Mouse (Mus musculus): Measurements from ENCODE around the gene Slc15a2.

DNA sequence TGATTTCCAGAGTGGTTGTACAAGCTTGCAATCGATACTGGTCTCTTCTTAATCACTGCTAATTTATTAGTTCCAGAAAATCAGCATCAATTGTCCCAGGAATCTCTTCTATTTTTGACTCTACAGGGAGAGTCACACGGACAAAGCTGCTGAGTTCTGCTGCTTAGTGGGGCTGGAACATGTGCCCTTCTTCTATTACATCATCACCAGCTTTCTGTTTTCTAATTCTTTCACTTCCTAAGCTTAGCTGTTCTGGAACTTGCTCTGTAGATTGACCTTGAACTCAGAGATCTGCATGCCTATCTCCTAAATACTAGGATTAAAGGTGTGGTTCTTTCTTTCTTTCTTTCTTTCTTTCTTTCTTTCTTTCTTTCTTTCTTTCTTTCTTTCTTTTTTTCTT, 13.6 kb upstream of the Slc15a2 start:
- TF ChIP-seq CTCF (conservative IDR thresholded peaks at IDR 0.05; ENCODE audit: low read length), result no peak
- no peak for TF ChIP-seq POU5F1 (IDR thresholded peaks at IDR 0.05; ENCODE audit: borderline replicate concordance, low read length)
- TF ChIP-seq NANOG (IDR thresholded peaks at IDR 0.05; ENCODE audit: borderline replicate concordance, low read length), result no peak

All from E14TG2a.4 (cell line).